Mouse (Mus musculus): ENCODE measurements at regions not wholly inside any gene's neighbourhood (a gene's known extent, or its start where the extent isn't known, plus 50 kb on each side); places are given as distances from the start of the nearest gene placed in this dataset.

- no peak for TF ChIP-seq POLR2A (IDR thresholded peaks at IDR 0.05; ENCODE audit: borderline replicate concordance, low read depth, low read length)
- no peak for TF ChIP-seq CTCF (IDR thresholded peaks at IDR 0.05; ENCODE audit: low read depth, low read length)
These were observed 122.5 kb upstream of the Zeb2 start for GRCm38 (mm10) chr2:45239501-45240292.

Data from bone marrow macrophage, adult 2 months (primary cell).